Mouse (Mus musculus) lung, embryonic 16.5 days (tissue): ENCODE results near the gene Eloa. TPM values are rescaled to one million over a fixed set of nuclear protein-coding genes. Genes with fewer than 3 reads are reported as not detected.
"Not testable (repeated sequence)": the region's sequence is repeated elsewhere in the genome, so short reads cannot be mapped to it uniquely, and the experiment has no call there.

Experiments
- ATAC-seq: fragments of 200-750 bp; cut with Nextera tagmentation; 2 replicates; pipeline ENCODE4 v1.8.0; 2017; ENCODE audit warnings: low read depth, mild to moderate bottlenecking, moderate library complexity
- H3K27ac ChIP-seq: fragments of 300-500 bp; sonication (generic); 2 replicates; pipeline ENCODE4 v1.5.1; 2014; ENCODE audit warnings: mild to moderate bottlenecking, control low read depth, low read length
- H3K27me3 ChIP-seq: fragments of 300-500 bp; sonication (generic); 2 replicates; pipeline ENCODE4 v1.6.1; 2014; ENCODE audit warnings: low read depth, low read length, mixed read lengths; ENCODE audit not compliant: control insufficient read depth, insufficient read depth
- H3K36me3 ChIP-seq: fragments of 300-500 bp; sonication (generic); 2 replicates; pipeline ENCODE4 v1.6.1; 2014; ENCODE audit warnings: low read length; ENCODE audit not compliant: control insufficient read depth, insufficient read depth
- H3K4me1 ChIP-seq: fragments of 300-500 bp; sonication (generic); replicated peaks from 2 replicates; pipeline ENCODE4 v1.6.1; 2014; ENCODE audit warnings: low read length, mixed read lengths; ENCODE audit not compliant: control insufficient read depth, insufficient read depth
- H3K4me2 ChIP-seq: fragments of 300-500 bp; sonication (generic); 2 replicates; pipeline ENCODE4 v1.6.1; 2014; ENCODE audit warnings: low read depth, low read length, control low read depth
- H3K4me3 ChIP-seq: fragments of 300-500 bp; sonication (generic); 2 replicates; pipeline ENCODE4 v1.5.1; 2014; ENCODE audit warnings: mild to moderate bottlenecking, low read length, control low read depth
- H3K9ac ChIP-seq: fragments of 300-500 bp; sonication (generic); 2 replicates; pipeline ENCODE4 v1.6.1; 2014; ENCODE audit warnings: low read length, control low read depth
- H3K9me3 ChIP-seq: fragments of 300-500 bp; sonication (generic); 2 replicates; pipeline ENCODE4 v1.6.1; 2016; ENCODE audit warnings: low read length; ENCODE audit not compliant: control insufficient read depth
- WGBS: fragments of 180-500 bp; shearing (Covaris S2); extraction: QIAGEN DNeasy Blood & Tissue Kit; methylation state at CpG from one replicate; pipeline ENCODE4 v1.1.7; 2014; 5-methylcytosine and 5-hydroxymethylcytosine counted together
- polyA plus RNA-seq: library from polyadenylated mRNA; unstranded; fragments of >200 nt; fragmentation: Nextera tagmentation; extraction: Ambion mirVana; gene quantifications from 2 replicates; pipeline ENCODE4 v1.2.1, GENCODE M21; 2015

Gene Eloa
- polyA plus RNA-seq, 1 experiment from 2014 or later, result 41.0 TPM

DNA sequence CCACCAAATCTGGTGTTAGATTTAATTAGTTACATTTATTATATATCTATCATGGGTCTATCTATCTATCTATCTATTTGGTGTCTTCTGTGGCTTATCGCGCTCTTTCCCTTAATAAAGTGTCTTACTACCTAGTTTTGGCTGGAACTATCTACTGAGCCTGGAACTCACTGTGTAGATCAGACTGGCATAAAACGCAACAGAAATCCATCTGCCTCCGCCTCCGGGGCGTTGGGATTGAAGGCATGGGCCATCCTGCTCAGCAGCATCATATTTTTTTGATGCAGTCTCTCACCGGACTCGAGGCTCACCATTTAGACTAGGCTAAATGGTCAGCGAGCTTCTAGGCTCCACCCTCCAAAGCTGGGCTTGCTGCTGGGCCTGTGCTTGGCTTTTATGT, 33.8 kb downstream of the Eloa start:
- no peak for ATAC-seq
- Histone ChIP-seq H3K4me3 (peak overlapping the region; percentile 96), H3K4me1 (peaks cover 9% of the 10 kb centered on the region), H3K9me3 (no peaks in the 10 kb centered on the region), H3K27me3 (no peaks in the 10 kb centered on the region), H3K36me3 (peaks cover 7% of the 10 kb centered on the region), H3K9ac (peak overlapping the region; percentile 97), H3K27ac (peak overlapping the region; percentile 81; the same call in 1 of the 2 replicates), H3K4me2 (peak overlapping the region; percentile 89)
- 63% methylated on average over 9 of the region's 9 CpGs for WGBS

DNA sequence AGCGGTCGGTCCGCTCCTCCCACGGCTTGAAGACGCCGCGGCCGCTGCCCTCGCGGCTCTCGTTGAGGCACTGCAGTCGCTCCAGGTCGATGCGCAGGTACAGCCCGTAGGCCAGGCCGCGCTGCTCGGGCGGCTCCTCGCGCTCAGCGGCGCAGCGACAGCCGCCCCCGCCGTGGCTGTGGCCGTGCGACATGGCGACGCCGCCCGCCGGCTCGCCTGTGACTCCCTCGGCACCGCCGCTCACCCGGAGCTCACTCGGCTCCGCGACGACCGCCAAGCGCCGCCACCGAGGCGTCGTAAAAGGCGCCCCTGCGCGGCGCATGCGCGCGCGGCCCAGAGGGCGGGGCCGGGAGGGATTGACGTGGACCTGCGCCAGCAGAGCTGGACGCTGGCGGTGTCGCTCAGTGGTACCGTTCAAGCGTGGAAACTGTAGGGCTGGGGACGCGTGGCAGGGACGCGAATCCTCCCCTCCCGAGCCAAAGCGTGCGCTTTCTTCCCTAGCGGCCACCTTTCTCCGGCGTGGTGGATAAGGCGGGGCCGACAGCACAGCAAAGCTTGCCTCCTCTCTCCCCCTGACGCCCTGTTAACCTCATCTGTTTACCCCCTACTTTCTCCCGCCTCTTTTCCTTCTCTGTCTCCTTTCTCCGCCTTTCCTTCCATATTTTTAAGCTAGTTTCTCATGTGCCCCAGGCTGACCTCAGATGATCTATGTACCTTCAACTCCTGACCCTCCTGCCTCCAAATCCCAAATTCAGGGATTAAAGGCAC, 34.4 kb downstream of the Eloa start, which contains the start of gene Pithd1:
TSS of gene Pithd1 (minus strand) at position 322 of the 768 bp plus-strand sequence.
- Histone ChIP-seq H3K9me3 (no peaks in the 10 kb centered on the region), H3K36me3 (peaks cover 7% of the 10 kb centered on the region), H3K4me2 (peak within 1 kb of the TSS; percentile 89), H3K27me3 (no peaks in the 10 kb centered on the region), H3K9ac (peak within 1 kb of the TSS; percentile 97), H3K27ac (peak within 1 kb of the TSS; percentile 82), H3K4me1 (peaks cover 9% of the 10 kb centered on the region), H3K4me3 (peak within 1 kb of the TSS; percentile 96)
- WGBS, result under 1% methylated on average over 67 of the region's 81 CpGs
- peak; percentile 95 for ATAC-seq

DNA sequence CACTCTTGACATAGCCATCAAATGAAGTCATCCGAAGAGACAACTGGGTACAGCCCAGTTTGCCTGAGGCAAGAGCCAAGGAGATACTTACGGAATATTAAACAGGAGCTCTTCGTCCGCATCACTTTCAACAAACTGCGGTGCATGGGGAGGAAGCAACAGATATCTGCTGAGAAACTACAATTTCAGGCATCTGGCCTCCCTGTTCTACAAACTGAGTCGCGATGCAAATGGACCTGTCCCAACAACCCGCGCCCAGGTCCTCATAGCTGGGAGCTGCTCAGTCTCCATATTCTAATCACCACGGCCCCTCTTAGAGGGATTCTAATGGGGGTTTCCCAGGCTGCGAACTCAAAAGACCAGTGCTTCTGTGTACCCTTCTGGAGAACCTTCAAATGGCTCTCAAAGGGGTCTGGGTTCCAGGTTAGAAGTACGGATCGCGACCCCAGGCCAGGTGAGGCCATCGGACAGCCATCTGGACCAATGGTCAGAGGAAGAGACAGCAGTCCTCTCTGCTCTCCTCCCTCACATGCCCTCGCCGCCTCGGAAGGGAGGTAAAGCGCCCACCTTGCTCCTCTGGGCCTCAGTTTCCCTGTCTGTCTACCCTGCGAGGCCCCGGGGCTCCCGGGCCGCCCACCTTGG, 35.1 kb downstream of the Eloa start:
- ATAC-seq, result no peak
- H3K27ac ChIP-seq, result peak overlapping the region; percentile 82
- H3K4me2 ChIP-seq, result peak overlapping the region; percentile 89
- H3K9ac ChIP-seq, result peak overlapping the region; percentile 97
- H3K27me3 ChIP-seq, result no peaks in the 10 kb centered on the region
- peaks cover 9% of the 10 kb centered on the region for H3K4me1 ChIP-seq
- peak overlapping the region; percentile 96 for H3K4me3 ChIP-seq
- 4% methylated on average over 23 of the region's 23 CpGs for WGBS
- H3K9me3 ChIP-seq, result no peaks in the 10 kb centered on the region
- H3K36me3 ChIP-seq, result peaks cover 7% of the 10 kb centered on the region

DNA sequence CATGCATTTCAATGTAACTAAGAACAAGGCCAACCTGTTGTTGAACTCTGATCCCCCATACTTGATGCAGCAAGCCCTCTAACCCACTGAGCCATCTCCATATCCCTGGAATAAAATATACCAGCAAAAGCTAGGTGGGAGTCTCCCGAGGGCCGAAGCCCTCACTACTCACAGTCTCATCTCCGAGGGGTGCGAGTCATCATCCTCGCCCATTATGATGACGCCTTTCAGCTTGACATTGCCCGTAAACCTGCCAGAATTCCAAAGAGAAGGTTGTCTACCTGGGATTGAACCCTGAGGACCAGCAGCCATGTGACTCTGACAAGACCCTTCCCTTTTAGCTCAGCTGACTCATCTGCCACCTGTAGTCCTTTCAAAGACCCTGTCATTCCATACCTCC, 35.8 kb downstream of the Eloa start:
- H3K27ac ChIP-seq, result no peak overlapping the region

DNA sequence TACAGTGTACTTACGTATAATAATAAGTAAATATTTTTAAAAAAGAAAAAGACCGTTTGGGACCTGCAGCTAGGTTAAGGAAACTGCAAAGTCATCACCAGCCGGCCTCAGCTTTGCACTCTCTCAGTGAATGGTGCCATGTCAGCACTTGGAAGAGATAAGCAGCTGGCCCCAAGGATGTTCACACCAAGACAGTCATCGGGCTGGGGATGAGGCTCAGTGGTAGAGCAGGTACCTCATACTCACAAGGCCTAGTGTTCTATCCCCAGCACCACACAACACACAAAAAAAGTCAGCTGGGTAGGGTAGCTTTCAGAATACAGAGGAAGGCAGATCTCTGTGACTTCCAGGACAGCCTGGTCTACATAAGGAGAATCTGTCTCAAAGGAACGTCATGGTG, 36.4 kb downstream of the Eloa start:
- ATAC-seq, result no peak
- no peak overlapping the region for H3K4me2 ChIP-seq
- 86% methylated on average over 5 of the region's 5 CpGs for WGBS
- H3K4me3 ChIP-seq, result no peak overlapping the region
- H3K36me3 ChIP-seq, result peaks cover 7% of the 10 kb centered on the region
- no peaks in the 10 kb centered on the region for H3K9me3 ChIP-seq
- H3K27ac ChIP-seq, result no peak overlapping the region
- no peaks in the 10 kb centered on the region for H3K27me3 ChIP-seq
- H3K9ac ChIP-seq, result no peak overlapping the region
- peaks cover 9% of the 10 kb centered on the region for H3K4me1 ChIP-seq

More for the DNA sequence above, 35.8 kb downstream of the Eloa start:
- WGBS, result 86% methylated on average over 7 of the region's 7 CpGs
- H3K36me3 ChIP-seq, result peaks cover 7% of the 10 kb centered on the region
- peak overlapping the region; percentile 89 for H3K4me2 ChIP-seq
- H3K4me3 ChIP-seq, result peak overlapping the region; percentile 96
- no peak for ATAC-seq
- no peaks in the 10 kb centered on the region for H3K9me3 ChIP-seq
- peaks cover 9% of the 10 kb centered on the region for H3K4me1 ChIP-seq
- H3K9ac ChIP-seq, result peak overlapping the region; percentile 97
- no peaks in the 10 kb centered on the region for H3K27me3 ChIP-seq

DNA sequence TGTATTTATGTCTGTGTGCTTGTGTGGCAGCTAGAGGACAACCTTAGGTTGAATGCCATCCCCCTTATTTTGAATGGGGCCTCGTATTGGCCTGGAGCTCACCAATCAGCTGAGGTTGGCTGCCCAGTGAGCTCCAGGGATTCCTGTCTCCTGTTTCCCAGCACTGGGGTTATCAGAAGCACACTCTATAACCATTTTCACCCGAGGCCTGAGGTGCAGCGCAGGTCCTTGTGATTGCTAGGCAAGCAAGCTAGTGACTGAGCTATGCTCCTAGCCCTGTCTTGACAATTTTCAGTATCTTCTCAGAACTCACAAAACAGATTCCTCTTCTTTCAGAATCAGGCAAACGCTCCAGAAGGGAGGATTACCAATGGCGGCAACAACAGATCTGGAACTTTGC, 37.0 kb downstream of the Eloa start:
- peaks cover 9% of the 10 kb centered on the region for H3K4me1 ChIP-seq
- no peak overlapping the region for H3K9ac ChIP-seq
- no peak overlapping the region for H3K27ac ChIP-seq
- 80% methylated on average over 5 of the region's 5 CpGs for WGBS
- H3K27me3 ChIP-seq, result no peaks in the 10 kb centered on the region
- H3K9me3 ChIP-seq, result no peaks in the 10 kb centered on the region
- H3K36me3 ChIP-seq, result peaks cover 7% of the 10 kb centered on the region
- no peak overlapping the region for H3K4me3 ChIP-seq
- ATAC-seq, result no peak
- no peak overlapping the region for H3K4me2 ChIP-seq

DNA sequence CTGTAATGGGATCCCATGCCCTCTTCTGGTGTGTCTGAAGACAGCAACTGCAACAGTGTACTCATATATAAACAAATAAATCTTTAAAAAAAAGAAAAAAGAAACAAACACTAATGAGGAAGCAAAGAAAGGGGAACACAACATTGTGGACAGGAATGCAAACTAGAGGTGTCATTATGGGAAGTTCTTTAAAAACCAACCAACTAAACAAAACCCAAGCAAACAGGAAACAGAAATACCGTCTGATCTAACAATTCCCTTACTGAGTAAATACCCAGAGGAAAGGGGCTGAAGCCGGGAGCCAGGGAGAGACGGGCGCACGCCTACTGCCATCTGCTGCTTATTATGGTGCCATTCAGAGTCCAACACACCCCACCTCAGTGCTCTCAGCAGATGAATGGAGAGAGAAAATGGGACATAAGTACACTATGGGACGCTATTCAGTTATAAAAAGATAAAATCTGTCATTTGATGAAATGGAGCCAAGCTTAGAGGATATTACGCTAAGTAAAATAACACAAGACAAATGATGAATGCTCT, 40.0 kb downstream of the Eloa start:
- WGBS, result 71% methylated on average over 7 of the region's 7 CpGs
- H3K36me3 ChIP-seq, result peaks cover 18% of the 10 kb centered on the region
- no peaks in the 10 kb centered on the region for H3K27me3 ChIP-seq
- no peak overlapping the region for H3K27ac ChIP-seq
- no peak overlapping the region for H3K9ac ChIP-seq
- no peak for ATAC-seq
- no peaks in the 10 kb centered on the region for H3K9me3 ChIP-seq
- peaks cover 9% of the 10 kb centered on the region for H3K4me1 ChIP-seq
- H3K4me3 ChIP-seq, result no peak overlapping the region
- no peak overlapping the region for H3K4me2 ChIP-seq

DNA sequence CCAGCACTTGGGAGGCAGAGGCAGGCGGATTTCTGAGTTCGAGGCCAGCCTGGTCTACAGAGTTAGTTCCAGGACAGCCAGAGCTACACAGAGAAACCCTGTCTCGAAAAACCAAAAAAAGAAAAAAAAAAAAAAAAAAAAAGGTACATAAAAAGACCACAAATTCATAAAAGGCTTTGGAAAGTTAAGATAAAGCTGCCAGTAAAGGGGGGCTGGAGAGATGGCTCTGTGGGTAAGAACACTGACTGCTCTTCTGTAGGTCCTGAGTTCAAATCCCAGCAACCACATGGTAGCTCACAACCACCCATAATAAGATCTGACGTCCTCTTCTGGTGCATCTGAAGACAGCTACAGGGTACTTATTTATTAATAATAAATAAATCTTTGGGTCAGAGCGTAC, 41.3 kb downstream of the Eloa start:
- H3K4me1 ChIP-seq, H3K27ac ChIP-seq, H3K4me3 ChIP-seq, H3K27me3 ChIP-seq, H3K4me2 ChIP-seq, H3K9me3 ChIP-seq, ATAC-seq, H3K9ac ChIP-seq: not testable (repeated sequence)
- peaks cover 27% of the 10 kb centered on the region for H3K36me3 ChIP-seq
- 92% methylated on average over 5 of the region's 5 CpGs for WGBS

DNA sequence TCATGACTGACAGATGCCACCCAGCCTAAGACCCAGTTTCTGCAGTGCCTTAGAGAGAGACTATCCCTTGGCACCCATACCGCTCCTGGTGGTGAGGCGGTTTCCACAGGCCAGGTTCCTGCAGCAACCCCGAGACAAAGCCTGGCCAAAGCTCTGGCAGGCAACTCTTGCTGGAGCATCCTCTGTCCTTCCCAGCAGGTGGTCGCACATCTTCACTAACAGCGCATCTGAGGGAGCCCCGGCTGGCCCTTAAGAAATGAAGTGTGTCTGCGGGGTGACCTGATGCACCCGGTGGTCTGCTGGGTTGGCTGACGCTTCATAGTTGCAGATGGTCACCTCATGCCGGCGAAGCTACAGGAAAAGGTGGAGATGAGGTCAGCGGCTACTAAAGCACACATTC, 45.4 kb downstream of the Eloa start:
- ATAC-seq, result no peak
- Histone ChIP-seq H3K4me1 (peaks cover 13% of the 10 kb centered on the region), H3K27me3 (no peaks in the 10 kb centered on the region), H3K27ac (no peak overlapping the region), H3K4me2 (no peak overlapping the region), H3K9ac (no peak overlapping the region), H3K9me3 (no peaks in the 10 kb centered on the region), H3K36me3 (peaks cover 23% of the 10 kb centered on the region), H3K4me3 (no peak overlapping the region)
- 91% methylated on average over 12 of the region's 12 CpGs for WGBS
